Mouse (Mus musculus): ENCODE data around the gene Stk36.

The Stk36 gene

DNA sequence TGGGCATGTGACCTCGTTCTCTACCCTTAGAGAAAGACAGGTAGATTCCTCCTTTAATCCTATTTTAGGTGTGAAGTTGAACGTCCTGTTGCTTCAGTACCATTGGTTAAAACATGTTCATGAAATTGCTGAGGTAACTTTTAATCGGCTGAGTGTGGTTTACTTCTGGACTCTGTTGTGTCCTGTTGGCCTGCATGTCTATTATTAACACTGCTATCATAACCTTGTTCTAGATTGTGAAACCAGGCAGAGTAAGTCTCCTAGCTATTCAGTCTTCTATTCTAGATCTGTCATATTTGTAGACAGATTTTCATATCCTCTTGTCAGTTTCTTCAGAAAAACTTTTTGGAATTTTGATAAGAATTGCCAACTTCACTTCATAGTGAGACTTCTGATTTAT lies 67.1 kb downstream of the Stk36 start:
- no peak for DNase-seq (ENCODE audit: low spot score in 2 of 2)

DNA sequence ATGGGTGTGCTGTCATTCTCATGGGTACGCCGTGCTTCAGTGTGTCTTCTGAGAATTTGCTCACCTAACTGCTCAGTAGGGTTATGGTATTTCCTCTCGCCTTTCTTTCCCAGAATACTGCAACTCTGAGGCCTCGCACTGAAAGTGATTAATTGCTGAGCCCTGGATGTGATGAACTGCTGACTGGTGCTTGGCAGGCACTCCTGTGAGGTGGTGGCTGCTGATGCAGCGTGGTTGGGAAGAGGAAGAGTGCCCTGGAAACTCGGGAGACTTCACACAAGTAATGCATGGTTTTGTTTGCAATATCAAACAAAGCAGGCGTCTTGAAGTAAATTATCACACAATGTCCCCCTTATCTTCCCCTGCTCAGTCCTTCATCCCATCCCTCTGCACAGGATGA lies 71.5 kb downstream of the Stk36 start:
- DNase-seq (ENCODE audit: low spot score in 2 of 2): no peak

- DNase-seq (ENCODE audit: low spot score in 2 of 2): no peak
Measured at GRCm38 (mm10) chr1:74676863-74677262, 75.6 kb downstream of the Stk36 start.

DNA sequence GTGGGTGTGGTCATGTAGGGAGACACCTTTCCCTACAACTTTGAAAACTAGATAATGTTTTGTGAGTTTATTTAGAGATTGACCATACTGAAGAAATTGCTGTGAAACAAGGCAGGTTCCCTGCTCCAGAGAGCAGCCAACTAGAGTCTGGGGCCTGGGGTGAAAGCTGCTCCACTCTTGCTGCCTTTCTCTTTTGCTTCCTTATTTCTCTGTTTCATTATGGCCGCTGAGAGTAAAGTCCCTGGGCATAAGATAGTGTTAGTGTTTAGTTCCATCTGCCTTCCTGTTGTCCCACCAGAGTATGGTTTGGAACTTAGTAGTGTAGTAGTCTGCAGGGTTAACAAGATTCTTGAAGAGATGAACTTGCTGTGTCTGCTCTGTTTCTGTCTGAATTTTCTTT lies 76.6 kb downstream of the Stk36 start:
- no peak for DNase-seq (ENCODE audit: low spot score in 2 of 2)
